Mouse (Mus musculus): ENCODE measurements around the gene Tcn2.

DNA sequence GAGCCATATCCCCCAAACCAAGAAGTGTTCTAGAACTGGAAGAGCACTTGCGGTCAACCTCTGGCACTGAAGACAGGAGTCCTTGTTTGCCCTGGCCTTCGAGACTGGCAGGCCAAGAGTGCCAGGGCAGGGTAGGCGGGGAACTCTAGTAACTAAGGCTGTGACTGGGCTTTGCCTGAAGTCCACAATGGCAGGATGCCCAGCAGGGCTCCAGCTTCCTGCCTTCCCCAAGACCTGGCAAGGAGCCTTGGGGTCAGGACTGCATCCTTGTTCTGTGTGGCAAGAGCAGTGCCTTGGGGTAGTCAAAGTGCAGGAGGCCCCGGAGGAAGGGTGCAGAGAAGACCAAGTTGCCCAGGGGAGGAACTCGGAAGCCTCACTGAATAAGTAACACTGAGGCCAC lies 28.9 kb downstream of the Tcn2 start:
- TF ChIP-seq POLR2A (IDR thresholded peaks at IDR 0.05; ENCODE audit: insufficient read length, low read depth): peak; percentile 18
- no peak for TF ChIP-seq USF1 (IDR thresholded peaks at IDR 0.05; ENCODE audit: low read depth)
